Mouse (Mus musculus) lung, embryonic 15.5 days (tissue): ENCODE measurements at regions not wholly inside any gene's neighbourhood (a gene's known extent, or its start where the extent isn't known, plus 50 kb on each side); places are given as distances from the start of the nearest gene placed in this dataset.
A peak's percentile ranks its signal among the peaks of the same experiment; 100 is the strongest.

Experiments
- ATAC-seq: fragments of 200-750 bp; cut with Nextera tagmentation; 2 replicates; pipeline ENCODE4 v1.8.0; 2017; ENCODE audit warnings: moderate number of reproducible peaks, borderline replicate concordance; ENCODE audit not compliant: low FRiP score, low TSS enrichment; ENCODE audit errors: extremely low read depth
- H3K27ac ChIP-seq: fragments of 300-500 bp; sonication (generic); 2 replicates; pipeline ENCODE4 v1.5.1; 2015; ENCODE audit warnings: moderate library complexity, mild to moderate bottlenecking, inconsistent platforms
- H3K27me3 ChIP-seq: fragments of 300-500 bp; sonication (generic); 2 replicates; pipeline ENCODE4 v1.6.1; 2015; ENCODE audit warnings: inconsistent platforms
- H3K36me3 ChIP-seq: fragments of 300-500 bp; sonication (generic); 2 replicates; pipeline ENCODE4 v1.6.1; 2015; ENCODE audit warnings: inconsistent platforms
- H3K4me1 ChIP-seq: fragments of 300-500 bp; sonication (generic); 2 replicates; pipeline ENCODE4 v1.6.1; 2015; ENCODE audit warnings: inconsistent platforms
- H3K4me2 ChIP-seq: fragments of 300-500 bp; sonication (generic); 2 replicates; pipeline ENCODE4 v1.6.1; 2015; ENCODE audit warnings: inconsistent platforms, mild to moderate bottlenecking, moderate library complexity
- H3K4me3 ChIP-seq: fragments of 300-500 bp; sonication (generic); 2 replicates; pipeline ENCODE4 v1.5.1; 2015; ENCODE audit warnings: mild to moderate bottlenecking, inconsistent platforms
- H3K9ac ChIP-seq: fragments of 300-500 bp; sonication (generic); 2 replicates; pipeline ENCODE4 v1.6.1; 2015; ENCODE audit warnings: inconsistent platforms
- H3K9me3 ChIP-seq: fragments of 300-500 bp; sonication (generic); 2 replicates; pipeline ENCODE4 v1.6.1; 2016; ENCODE audit warnings: inconsistent platforms
- WGBS: fragments of 180-500 bp; shearing (Covaris S2); methylation state at CpG from one replicate; pipeline ENCODE4 v1.1.7; 2015; 5-methylcytosine and 5-hydroxymethylcytosine counted together

DNA sequence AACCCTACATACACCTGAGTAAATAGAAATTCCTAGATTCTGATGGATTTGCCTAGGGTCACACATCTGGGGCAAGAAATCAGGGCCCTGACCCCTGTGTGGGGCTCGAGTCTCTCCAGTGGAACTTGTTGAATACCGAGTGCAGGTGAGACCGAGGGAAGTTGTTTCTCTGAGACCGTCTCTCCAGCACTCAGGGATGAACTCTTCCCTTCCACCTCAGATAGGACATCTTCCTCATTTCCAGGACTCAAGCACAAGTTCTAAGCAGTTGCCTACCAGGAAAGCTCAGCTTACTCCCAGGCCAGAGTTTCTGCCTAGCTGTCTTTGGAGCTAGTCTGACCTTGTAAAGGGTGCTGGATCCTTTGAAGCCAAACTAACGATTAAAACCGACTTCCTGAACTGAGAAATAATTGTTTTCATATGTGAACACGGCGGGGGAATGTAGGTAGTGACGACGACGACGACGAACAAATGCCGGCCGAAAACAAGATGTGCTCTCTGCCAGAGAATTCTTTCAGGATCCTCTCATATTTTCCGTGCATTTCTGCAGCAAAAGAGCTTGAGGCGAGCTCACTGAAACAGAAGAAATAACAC, 207.3 kb upstream of the Klf3 start:
- 52% methylated on average over 17 of the region's 17 CpGs for WGBS
- ATAC-seq: no peak
- H3K27ac ChIP-seq: no peak overlapping the region

DNA sequence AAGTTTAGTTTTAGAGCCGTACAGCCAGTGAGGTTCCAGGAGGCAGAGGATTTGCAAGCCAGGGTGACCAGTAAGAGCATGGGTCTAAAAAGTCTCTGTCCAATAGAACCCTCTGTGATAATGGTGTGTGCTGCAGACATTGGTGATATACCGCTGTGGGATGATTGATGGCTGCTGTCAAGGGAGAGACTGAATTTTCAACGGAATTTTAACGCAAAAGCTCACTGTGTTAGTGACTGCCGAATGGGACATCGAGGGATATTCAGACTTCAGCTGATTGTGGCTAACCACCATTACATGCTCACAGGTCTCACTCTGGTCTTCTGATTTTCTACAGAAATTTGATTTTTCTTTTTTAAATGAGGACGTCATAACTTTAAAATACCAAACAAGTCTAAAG, 206.2 kb upstream of the Klf3 start:
- ATAC-seq: no peak
- Histone ChIP-seq H3K27ac (no peak overlapping the region), H3K4me2 (no peak overlapping the region), H3K9me3 (no peaks in the 10 kb centered on the region), H3K27me3 (no peaks in the 10 kb centered on the region), H3K36me3 (no peaks in the 10 kb centered on the region), H3K9ac (no peak overlapping the region), H3K4me1 (peaks cover 25% of the 10 kb centered on the region), H3K4me3 (no peak overlapping the region)
- WGBS: 63% methylated on average over 7 of the region's 7 CpGs

More for the DNA sequence above, 207.3 kb upstream of the Klf3 start:
- no peak overlapping the region for H3K9ac ChIP-seq
- no peaks in the 10 kb centered on the region for H3K27me3 ChIP-seq
- H3K4me3 ChIP-seq: no peak overlapping the region
- H3K4me1 ChIP-seq: peaks cover 24% of the 10 kb centered on the region
- H3K36me3 ChIP-seq: no peaks in the 10 kb centered on the region
- H3K4me2 ChIP-seq: no peak overlapping the region
- H3K9me3 ChIP-seq: no peaks in the 10 kb centered on the region

DNA sequence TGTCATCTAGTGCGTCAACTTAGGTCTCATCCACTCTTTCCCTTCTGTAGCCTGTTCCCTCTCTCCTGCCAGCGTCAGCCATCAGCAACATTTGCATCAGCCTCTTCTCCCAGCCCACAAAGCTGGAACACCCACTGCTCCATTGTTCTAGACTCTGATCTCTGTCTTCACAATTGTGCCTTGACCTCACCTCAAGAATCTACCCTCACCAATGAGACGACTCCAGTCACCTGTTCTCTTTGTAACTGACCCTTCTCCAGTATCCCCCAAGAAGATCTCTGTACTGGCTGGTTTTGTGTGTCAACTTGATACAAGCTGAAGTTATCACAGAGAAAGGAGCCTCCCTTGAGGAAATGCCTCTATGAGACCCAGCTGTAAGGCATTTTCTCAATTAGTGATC, 205.7 kb upstream of the Klf3 start:
- H3K36me3 ChIP-seq: no peaks in the 10 kb centered on the region
- H3K27ac ChIP-seq: no peak overlapping the region
- WGBS: 80% methylated on average over 3 of the region's 3 CpGs
- H3K9me3 ChIP-seq: no peaks in the 10 kb centered on the region
- no peak overlapping the region for H3K4me2 ChIP-seq
- no peaks in the 10 kb centered on the region for H3K27me3 ChIP-seq
- no peak for ATAC-seq
- H3K4me1 ChIP-seq: peaks cover 25% of the 10 kb centered on the region
- no peak overlapping the region for H3K4me3 ChIP-seq
- no peak overlapping the region for H3K9ac ChIP-seq

GRCm38 (mm10) chr5:64598606-64599005, 204.6 kb upstream of the Klf3 start:
- Histone ChIP-seq H3K4me3 (no peak overlapping the region), H3K36me3 (no peaks in the 10 kb centered on the region), H3K4me1 (peaks cover 25% of the 10 kb centered on the region), H3K9me3 (no peaks in the 10 kb centered on the region), H3K9ac (no peak overlapping the region), H3K4me2 (no peak overlapping the region), H3K27me3 (no peaks in the 10 kb centered on the region), H3K27ac (peak overlapping the region; percentile 75; the same call in 1 of the 2 replicates)
- no peak for ATAC-seq
- WGBS: 78% methylated on average over 3 of the region's 3 CpGs

- ATAC-seq: no peak
- no peak overlapping the region for H3K4me2 ChIP-seq
- WGBS: 36% methylated on average over 3 of the region's 3 CpGs
- no peaks in the 10 kb centered on the region for H3K27me3 ChIP-seq
- no peak overlapping the region for H3K4me3 ChIP-seq
- peak overlapping the region; percentile 75; the same call in 1 of the 2 replicates for H3K27ac ChIP-seq
- no peaks in the 10 kb centered on the region for H3K36me3 ChIP-seq
- H3K9me3 ChIP-seq: no peaks in the 10 kb centered on the region
- H3K4me1 ChIP-seq: peaks cover 25% of the 10 kb centered on the region
- H3K9ac ChIP-seq: no peak overlapping the region
These were observed 204.2 kb upstream of the Klf3 start for GRCm38 (mm10) chr5:64599015-64599414.

GRCm38 (mm10) chr5:64599865-64600288, 203.3 kb upstream of the Klf3 start:
- Histone ChIP-seq H3K9me3 (no peaks in the 10 kb centered on the region), H3K27ac (peak overlapping the region; percentile 75), H3K27me3 (no peaks in the 10 kb centered on the region), H3K4me3 (peak overlapping the region; percentile 10; the same call in 1 of the 2 replicates), H3K4me1 (peaks cover 25% of the 10 kb centered on the region), H3K4me2 (peak overlapping the region; percentile 44), H3K9ac (no peak overlapping the region), H3K36me3 (no peaks in the 10 kb centered on the region)
- WGBS: 23% methylated on average over 13 of the region's 13 CpGs
- ATAC-seq: peak; percentile 58; the same call in 1 of the 2 replicates

GRCm38 (mm10) chr5:64600392-64600791, 202.8 kb upstream of the Klf3 start:
- WGBS: 27% methylated on average over 7 of the region's 7 CpGs
- Histone ChIP-seq H3K27ac (peak overlapping the region; percentile 75), H3K4me1 (peaks cover 25% of the 10 kb centered on the region), H3K27me3 (no peaks in the 10 kb centered on the region), H3K4me2 (peak overlapping the region; percentile 44), H3K9me3 (no peaks in the 10 kb centered on the region), H3K36me3 (no peaks in the 10 kb centered on the region), H3K4me3 (peak overlapping the region; percentile 10; the same call in 1 of the 2 replicates), H3K9ac (no peak overlapping the region)
- peak; percentile 75; the same call in 1 of the 2 replicates for ATAC-seq

GRCm38 (mm10) chr5:64600811-64601210, 202.4 kb upstream of the Klf3 start:
- 0 out of 2 replicates have a peak overlapping the region, but pooled peaks have one; percentile 44 for H3K4me2 ChIP-seq
- H3K36me3 ChIP-seq: no peaks in the 10 kb centered on the region
- H3K9me3 ChIP-seq: no peaks in the 10 kb centered on the region
- H3K27ac ChIP-seq: peak overlapping the region; percentile 75
- H3K9ac ChIP-seq: no peak overlapping the region
- ATAC-seq: no peak
- H3K27me3 ChIP-seq: no peaks in the 10 kb centered on the region
- WGBS: 32% methylated on average over 2 of the region's 2 CpGs
- no peak overlapping the region for H3K4me3 ChIP-seq
- peaks cover 25% of the 10 kb centered on the region for H3K4me1 ChIP-seq

DNA sequence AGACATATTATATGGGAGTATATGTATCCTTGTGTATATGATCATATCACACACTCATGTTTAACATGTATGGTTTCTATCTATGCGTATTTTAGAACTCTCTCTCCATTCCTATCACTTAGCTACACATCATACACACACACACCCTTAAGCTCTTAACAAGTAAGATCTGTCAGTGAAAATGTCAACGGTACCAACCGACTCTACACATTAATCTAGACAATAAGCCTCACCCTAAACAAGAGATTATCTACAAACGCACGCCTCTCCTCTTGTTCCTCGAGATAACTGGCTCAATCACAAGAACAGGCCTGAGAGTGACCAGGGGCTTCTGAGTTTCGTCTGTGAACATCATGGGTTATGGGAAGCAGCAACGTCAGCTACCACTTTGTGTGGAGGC, 201.9 kb upstream of the Klf3 start:
- Histone ChIP-seq H3K4me2 (no peak overlapping the region), H3K4me1 (peaks cover 25% of the 10 kb centered on the region), H3K27ac (no peak overlapping the region), H3K9me3 (no peaks in the 10 kb centered on the region), H3K4me3 (no peak overlapping the region), H3K9ac (no peak overlapping the region), H3K36me3 (no peaks in the 10 kb centered on the region), H3K27me3 (no peaks in the 10 kb centered on the region)
- whole genome bisulfite sequencing: 43% methylated on average over 8 of the region's 8 CpGs
- ATAC-seq: no peak

GRCm38 (mm10) chr5:64601832-64602231, 201.4 kb upstream of the Klf3 start:
- no peak overlapping the region for H3K4me3 ChIP-seq
- H3K27ac ChIP-seq: no peak overlapping the region
- no peaks in the 10 kb centered on the region for H3K36me3 ChIP-seq
- peaks cover 25% of the 10 kb centered on the region for H3K4me1 ChIP-seq
- H3K27me3 ChIP-seq: no peaks in the 10 kb centered on the region
- H3K9ac ChIP-seq: no peak overlapping the region
- 83% methylated on average over 5 of the region's 5 CpGs for WGBS
- no peak for ATAC-seq
- no peaks in the 10 kb centered on the region for H3K9me3 ChIP-seq
- no peak overlapping the region for H3K4me2 ChIP-seq

GRCm38 (mm10) chr5:64602356-64602936, 200.7 kb upstream of the Klf3 start:
- Histone ChIP-seq H3K27ac (no peak overlapping the region), H3K9me3 (no peaks in the 10 kb centered on the region), H3K4me1 (peaks cover 25% of the 10 kb centered on the region), H3K4me3 (no peak overlapping the region), H3K36me3 (no peaks in the 10 kb centered on the region), H3K4me2 (no peak overlapping the region), H3K27me3 (no peaks in the 10 kb centered on the region), H3K9ac (no peak overlapping the region)
- ATAC-seq: no peak
- 83% methylated on average over 8 of the region's 8 CpGs for WGBS

DNA sequence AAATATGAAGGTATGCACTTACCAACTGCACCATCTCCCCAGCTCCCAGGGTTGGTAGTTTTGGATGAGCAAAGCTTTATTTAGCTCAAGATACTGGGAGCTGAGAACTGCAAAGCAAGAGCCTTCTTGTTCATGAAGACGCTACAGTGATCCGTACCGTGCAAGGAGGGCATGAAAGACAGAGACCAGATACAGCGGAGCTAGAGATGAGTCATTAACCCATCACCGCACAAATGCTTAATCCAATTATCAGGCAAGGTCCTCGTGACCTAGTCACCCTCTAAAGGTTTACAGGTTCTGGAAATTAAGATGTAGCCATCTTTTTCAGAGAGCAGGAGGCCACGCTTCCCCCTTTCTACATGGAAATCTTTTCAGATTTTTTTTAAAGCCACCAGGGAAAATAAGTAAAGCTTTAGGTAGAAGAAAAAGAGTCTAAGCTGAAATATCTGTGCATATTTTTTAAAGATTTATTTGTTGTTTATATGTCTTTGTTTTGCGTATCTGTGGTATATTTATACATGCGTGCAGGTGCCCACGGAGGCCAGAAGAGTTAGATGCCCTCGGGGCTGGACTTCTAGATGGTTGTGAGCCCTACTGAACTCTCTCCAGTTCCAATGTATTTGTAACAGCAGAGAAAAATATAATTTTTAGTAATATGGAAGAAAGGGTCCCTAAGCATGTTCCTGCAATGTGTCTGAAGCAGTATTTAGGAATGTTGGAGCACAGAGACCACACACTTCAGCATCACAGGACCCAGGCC, 200.0 kb upstream of the Klf3 start:
- no peak for ATAC-seq
- peaks cover 25% of the 10 kb centered on the region for H3K4me1 ChIP-seq
- no peaks in the 10 kb centered on the region for H3K9me3 ChIP-seq
- H3K27me3 ChIP-seq: no peaks in the 10 kb centered on the region
- no peak overlapping the region for H3K9ac ChIP-seq
- no peaks in the 10 kb centered on the region for H3K36me3 ChIP-seq
- H3K4me3 ChIP-seq: no peak overlapping the region
- WGBS: 86% methylated on average over 11 of the region's 11 CpGs
- no peak overlapping the region for H3K27ac ChIP-seq
- H3K4me2 ChIP-seq: no peak overlapping the region
